Mouse (Mus musculus) layer of hippocampus, postnatal 36 days (tissue): ENCODE measurements around the gene Creb3l2. TPM values are rescaled to one million over a fixed set of nuclear protein-coding genes. Genes with fewer than 3 reads are reported as not detected.
"Not testable (repeated sequence)": the region's sequence is repeated elsewhere in the genome, so short reads cannot be mapped to it uniquely, and the experiment has no call there.

ENCODE experiments used
- DNase-seq, 2 experiments: peaks; one replicate each; pipeline ENCODE4 v3.0.0; 2022
- total RNA-seq, 2 experiments: library from RNA; stranded (reverse); gene quantifications; 2 replicates each; pipeline ENCODE4 v1.2.3; 2021

The Creb3l2 gene
- total RNA-seq, 2 experiments from 2014 or later: 10.7 to 11.5 TPM

- no peak for DNase-seq
These were observed 32.1 kb downstream of the Creb3l2 start for GRCm38 (mm10) chr6:37409829-37410228.

DNA sequence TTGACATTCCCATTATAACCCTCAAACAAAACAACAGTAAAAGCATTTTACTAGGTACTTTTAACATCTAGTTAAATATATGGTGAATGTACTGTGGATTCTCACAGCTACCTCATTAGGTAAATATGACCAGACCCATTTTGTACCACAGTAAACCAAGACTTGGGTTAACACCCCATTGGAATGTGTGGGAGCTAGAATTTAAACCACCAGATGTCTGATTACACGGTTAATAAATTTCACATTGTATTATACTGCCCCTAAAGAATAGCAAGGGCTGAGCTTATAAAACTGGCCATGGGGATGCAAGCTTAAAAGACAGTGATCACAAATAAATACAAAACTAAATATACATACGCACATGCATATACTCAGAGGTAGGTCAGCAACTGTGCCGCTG, 34.1 kb downstream of the Creb3l2 start:
- no peak for DNase-seq

DNA sequence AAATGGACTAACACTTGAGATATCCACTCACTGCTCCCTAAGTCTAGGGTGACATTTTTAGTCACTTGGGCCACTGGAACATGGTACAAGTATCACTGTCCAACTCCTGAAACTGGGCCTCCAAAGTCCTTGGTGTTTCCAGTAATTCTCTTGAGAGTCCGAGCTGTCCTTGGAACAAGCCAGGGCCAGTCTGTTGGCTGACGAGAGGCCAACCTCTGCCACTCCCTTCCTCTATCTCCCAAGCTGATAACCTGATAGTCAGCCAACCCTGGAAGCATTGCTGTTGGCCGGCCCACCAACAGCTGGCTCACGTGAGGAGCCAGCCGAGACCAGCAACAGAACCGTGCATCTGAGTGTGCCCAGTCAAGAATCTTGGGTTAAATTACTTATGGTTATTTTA, 35.0 kb downstream of the Creb3l2 start:
- DNase-seq: no peak

DNA sequence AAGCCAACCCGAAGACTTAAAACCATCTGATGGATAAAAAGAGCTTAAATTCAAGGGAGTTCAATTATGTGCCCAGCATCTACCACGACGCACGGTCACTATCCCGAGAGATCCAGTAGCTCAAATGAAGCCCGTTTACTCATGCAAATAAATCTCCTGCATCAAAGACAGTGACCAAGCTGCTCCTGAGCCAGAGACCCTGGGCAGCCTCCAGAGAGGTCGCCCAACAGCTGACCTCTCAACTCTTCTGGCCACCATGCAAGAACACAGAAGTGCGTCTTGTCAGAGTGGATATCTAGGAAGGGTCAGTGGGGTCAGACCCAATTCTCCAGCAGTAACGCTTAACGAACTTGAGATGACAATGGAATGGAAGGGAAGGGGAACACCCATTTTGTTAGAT, 35.9 kb downstream of the Creb3l2 start:
- DNase-seq: no peak

- DNase-seq: no peak
These were observed 37.6 kb downstream of the Creb3l2 start for GRCm38 (mm10) chr6:37404325-37404724.

DNA sequence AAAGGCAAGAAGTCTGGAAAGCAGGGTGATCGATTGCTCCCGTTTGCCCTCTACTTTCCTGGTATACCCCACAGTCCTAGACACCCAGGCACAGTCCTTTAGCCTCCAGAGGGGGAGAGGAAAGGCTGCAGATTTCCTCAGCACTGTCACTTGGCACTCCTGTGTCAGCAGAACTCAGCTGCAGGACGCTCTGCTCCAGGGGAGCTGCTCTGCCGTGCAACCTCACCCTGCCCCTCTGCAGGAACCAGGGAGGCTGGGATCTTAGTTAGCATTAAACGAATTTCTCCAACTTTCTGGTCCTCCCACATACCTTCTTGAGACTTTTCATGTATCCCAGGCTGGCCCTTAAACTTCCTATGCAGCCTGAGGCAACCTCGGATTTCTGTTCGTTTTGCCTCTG, 40.0 kb downstream of the Creb3l2 start:
- no peak for DNase-seq

GRCm38 (mm10) chr6:37400866-37401525, 41.0 kb downstream of the Creb3l2 start:
- no peak for DNase-seq

GRCm38 (mm10) chr6:37400167-37400566, 41.8 kb downstream of the Creb3l2 start:
- no peak for DNase-seq

DNA sequence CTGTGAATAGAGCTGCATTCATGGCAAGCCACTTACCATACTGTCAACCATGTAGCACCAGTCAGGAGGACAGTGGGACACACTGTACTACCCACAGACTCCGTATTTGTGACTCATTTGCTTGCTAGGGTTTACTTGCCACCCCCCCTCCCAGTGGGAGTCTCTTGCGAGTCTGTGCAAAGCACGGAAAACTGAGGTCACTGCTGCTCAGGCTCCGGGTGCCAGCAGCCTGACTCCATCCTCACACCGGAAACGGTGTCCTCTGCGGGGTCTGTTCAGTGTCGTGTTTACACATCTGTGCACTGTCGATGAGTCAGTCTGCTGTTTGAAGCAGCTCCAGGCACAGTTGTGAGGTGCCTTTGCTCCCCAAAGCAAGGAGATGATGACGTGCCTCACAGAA, 43.0 kb downstream of the Creb3l2 start:
- DNase-seq: peak in 1 of 2 experiments; percentile 14

DNA sequence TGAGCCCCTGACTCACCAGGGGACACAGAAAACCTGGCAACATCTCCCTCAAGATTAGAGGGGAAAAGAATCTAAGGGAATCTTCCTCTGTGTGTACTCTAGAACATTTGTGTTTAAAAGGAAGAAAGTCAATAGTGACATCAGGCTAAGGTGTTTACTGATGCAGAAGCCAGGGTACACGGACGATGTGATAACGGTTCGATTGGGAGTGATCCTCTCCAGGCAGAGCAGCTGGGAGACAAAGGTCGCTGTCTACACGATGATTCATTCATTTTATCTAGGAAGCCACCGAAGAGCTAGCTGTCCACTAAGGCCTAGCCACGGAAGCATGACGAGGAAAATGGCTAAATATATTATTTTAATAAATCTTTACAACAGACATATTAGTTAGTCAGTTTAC, 44.0 kb downstream of the Creb3l2 start:
- no peak for DNase-seq

- DNase-seq: no peak
These were observed 44.7 kb downstream of the Creb3l2 start for GRCm38 (mm10) chr6:37397254-37397653.

- no peak for DNase-seq
These were observed 45.8 kb downstream of the Creb3l2 start for GRCm38 (mm10) chr6:37396127-37396526.

DNA sequence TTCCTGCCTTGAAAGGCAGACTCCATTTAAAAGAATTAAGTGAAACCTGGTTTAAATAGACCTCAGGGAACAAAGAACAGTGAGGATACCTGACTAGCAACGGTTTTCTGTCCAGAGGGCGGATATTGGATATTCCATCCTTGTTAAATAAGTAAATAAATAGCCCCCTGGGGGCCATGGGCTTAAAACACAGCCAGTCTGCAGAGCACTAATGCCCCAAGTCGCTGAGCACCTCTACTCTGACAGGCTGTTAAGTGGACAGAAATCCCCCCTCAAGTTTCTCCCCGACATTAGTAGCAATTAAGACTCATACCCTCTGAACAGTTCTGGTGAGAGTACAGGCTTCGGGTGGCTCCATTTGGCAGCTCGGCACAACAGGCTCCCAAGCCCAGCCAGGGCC, 48.7 kb downstream of the Creb3l2 start:
- DNase-seq: no peak

GRCm38 (mm10) chr6:37392262-37392661, 49.7 kb downstream of the Creb3l2 start:
- DNase-seq: no peak

GRCm38 (mm10) chr6:37391313-37391712, 50.6 kb downstream of the Creb3l2 start:
- no peak for DNase-seq

GRCm38 (mm10) chr6:37388960-37389359, 53.0 kb downstream of the Creb3l2 start:
- no peak for DNase-seq

GRCm38 (mm10) chr6:37388501-37388900, 53.4 kb downstream of the Creb3l2 start:
- DNase-seq: no peak

DNA sequence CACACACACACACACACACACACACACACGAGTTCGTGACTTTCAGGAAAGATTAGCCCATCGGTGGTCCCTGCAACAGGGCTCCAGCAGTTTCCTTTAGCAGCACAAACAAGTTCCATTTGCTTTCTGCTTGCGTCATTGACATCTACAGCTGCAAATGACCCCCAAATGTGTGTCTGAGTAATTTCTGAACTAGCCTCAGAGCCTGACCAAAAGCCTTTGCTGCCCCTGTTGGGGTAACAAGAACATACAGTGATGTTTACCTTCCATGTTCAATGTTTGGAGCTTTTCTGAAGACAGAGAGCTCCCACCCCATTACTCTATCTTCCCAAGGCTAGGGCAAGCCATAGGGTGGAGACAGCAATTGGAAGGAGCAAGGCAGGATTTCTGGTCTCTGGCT, 54.7 kb downstream of the Creb3l2 start:
- DNase-seq: no peak

- DNase-seq: no peak
These were observed 56.2 kb downstream of the Creb3l2 start for GRCm38 (mm10) chr6:37385602-37386285.

- DNase-seq: no peak
These were observed 59.2 kb downstream of the Creb3l2 start for GRCm38 (mm10) chr6:37382761-37383160.

DNA sequence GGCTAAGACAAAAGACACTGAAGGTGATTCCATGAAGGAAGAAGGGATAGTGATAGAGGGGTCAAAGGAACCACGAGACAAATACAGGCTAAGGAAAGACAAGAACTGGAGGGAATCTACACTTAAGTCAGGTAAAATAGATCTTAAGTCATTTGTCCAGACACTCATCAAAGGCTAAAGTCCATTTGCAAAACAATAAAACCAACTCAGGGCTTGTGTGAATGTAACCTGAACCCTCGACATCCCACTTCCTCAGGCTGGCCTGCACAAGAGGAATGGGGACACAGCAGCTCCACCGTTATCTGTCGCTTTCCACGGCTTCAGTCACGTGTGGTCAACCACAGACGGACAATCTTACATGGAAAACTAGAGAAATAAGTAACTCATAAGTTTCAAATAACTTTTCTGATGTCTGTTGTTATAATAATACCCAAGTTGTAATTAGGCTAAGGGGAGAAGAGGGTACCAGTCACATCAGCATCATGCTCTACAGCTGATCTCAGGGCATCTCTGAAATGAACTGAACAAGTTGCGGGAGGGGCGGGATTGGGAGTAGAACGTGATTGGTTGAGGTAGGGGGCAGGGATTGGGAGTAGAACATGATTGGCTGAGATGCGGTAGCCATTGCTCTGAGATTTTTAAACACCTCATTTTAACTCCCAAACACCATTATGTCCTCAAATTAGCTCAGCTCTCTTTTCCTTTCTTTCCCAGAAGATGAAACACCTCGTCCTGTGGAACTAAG, 63.9 kb downstream of the Creb3l2 start:
- no peak for DNase-seq

DNA sequence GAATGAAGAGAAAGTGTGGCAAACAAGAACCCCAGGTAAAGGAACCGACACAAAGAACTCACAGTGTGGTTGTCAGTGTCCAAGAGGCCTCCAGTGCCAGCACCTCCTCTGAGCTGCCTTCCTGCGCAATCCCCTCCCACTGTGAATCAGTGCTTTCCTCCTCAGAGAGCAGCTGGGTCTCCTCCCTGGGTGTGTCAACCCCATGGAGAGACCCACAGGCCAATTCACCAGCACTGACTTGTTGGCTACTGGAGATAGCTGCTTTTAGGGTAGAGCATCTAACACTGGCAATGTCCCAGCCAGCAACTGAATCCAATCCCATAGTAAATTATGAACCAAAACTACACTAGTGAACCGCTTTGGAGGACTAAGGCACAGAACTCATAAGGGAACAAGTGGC, 64.6 kb downstream of the Creb3l2 start:
- DNase-seq: not testable (repeated sequence)

DNA sequence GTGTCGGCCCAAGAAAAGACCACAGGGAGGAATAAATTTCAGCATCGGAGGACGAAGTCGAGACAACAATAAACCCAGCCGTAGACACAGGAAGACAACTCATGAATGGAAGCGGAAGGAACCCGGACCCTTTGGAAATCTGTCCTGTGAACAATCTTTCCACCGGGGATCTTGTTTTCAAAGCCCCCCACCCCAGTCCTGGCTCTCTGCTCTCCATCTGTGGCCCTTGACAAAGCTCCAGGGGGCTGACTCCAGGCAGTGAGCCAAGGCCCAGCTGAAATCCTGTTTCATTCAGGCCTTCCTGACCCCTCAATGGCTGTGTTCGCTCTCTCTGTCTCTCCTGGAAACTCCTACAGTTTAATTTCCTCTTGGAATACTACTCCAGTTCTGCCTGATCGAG, 66.5 kb downstream of the Creb3l2 start:
- DNase-seq: no peak

- DNase-seq: no peak
These were observed 70.6 kb downstream of the Creb3l2 start for GRCm38 (mm10) chr6:37371341-37371740.
